In genomic region chr10:101770688-101771087, GRCm38 (mm10) we compare ENCODE assay signal across 19 mouse cellular contexts.
DNase-seq lines count a peak whose midpoint lies in the region; ATAC-seq and TF ChIP-seq lines count a peak whose summit lies in the region.
"Had no signal": no experiment of that assay in that cellular context is flagged by ENCODE, and none has a peak within 500 bp of the region (broad histone marks: within the 10 kb centered on the region; RNA-seq: fewer than 3 reads in every experiment).

No protein-coding gene starts in this region.

- H3K4me3 ChIP-seq in forebrain, embryonic 13.5 days, result no peak overlapping the region
- H3K4me3 ChIP-seq in forebrain, postnatal 0 days (ENCODE audit: low read depth, low read length), result no peak overlapping the region
- no peak overlapping the region for H3K4me3 ChIP-seq in limb, embryonic 14.5 days (replicated peaks; ENCODE audit: low read length)
- H3K4me3 ChIP-seq in limb, embryonic 10.5 days, result no peak overlapping the region
- H3K4me3 ChIP-seq: embryonic facial prominence, embryonic 15.5 days; erythroblast, embryonic 14.5 days; heart, embryonic 12.5 days; hindbrain, embryonic 10.5 days; intestine, embryonic 15.5 days had no signal

- H3K9me3 ChIP-seq in forebrain, embryonic 13.5 days (replicated peaks), result no peaks in the 10 kb centered on the region
- no peaks in the 10 kb centered on the region for H3K9me3 ChIP-seq in forebrain, postnatal 0 days (ENCODE audit: low read length)
- no peaks in the 10 kb centered on the region for H3K9me3 ChIP-seq in limb, embryonic 14.5 days (ENCODE audit: control insufficient read depth, low read length)
- H3K9me3 ChIP-seq in limb, embryonic 10.5 days (replicated peaks), result no peaks in the 10 kb centered on the region
- H3K9me3 ChIP-seq: embryonic facial prominence, embryonic 15.5 days; heart, embryonic 12.5 days; hindbrain, embryonic 10.5 days; intestine, embryonic 15.5 days had no signal

- H3K36me3 ChIP-seq in forebrain, embryonic 13.5 days (ENCODE audit: poor library complexity, severe bottlenecking), result no peaks in the 10 kb centered on the region
- no peaks in the 10 kb centered on the region for H3K36me3 ChIP-seq in forebrain, postnatal 0 days (ENCODE audit: insufficient read depth)
- no peaks in the 10 kb centered on the region for H3K36me3 ChIP-seq in limb, embryonic 14.5 days (ENCODE audit: control insufficient read depth, insufficient read depth, low read length)
- H3K36me3 ChIP-seq in limb, embryonic 10.5 days, result no peaks in the 10 kb centered on the region
- H3K36me3 ChIP-seq: embryonic facial prominence, embryonic 15.5 days; heart, embryonic 12.5 days; hindbrain, embryonic 10.5 days; intestine, embryonic 15.5 days had no signal

- ATAC-seq in forebrain, embryonic 13.5 days, result peak; percentile 57; the same call in 1 of the 2 replicates
- ATAC-seq in forebrain, postnatal 0 days, result no peak
- no peak for ATAC-seq in limb, embryonic 14.5 days (ENCODE audit: low FRiP score, low read depth)
- ATAC-seq: intestine, embryonic 15.5 days had no signal

- no peaks in the 10 kb centered on the region for H3K4me1 ChIP-seq in forebrain, embryonic 13.5 days
- H3K4me1 ChIP-seq in forebrain, postnatal 0 days (ENCODE audit: insufficient read depth), result no peaks in the 10 kb centered on the region
- no peaks in the 10 kb centered on the region for H3K4me1 ChIP-seq in limb, embryonic 14.5 days (ENCODE audit: control insufficient read depth, insufficient read depth, low read length)
- no peaks in the 10 kb centered on the region for H3K4me1 ChIP-seq in limb, embryonic 10.5 days
- H3K4me1 ChIP-seq: embryonic facial prominence, embryonic 15.5 days; heart, embryonic 12.5 days; hindbrain, embryonic 10.5 days; intestine, embryonic 15.5 days had no signal

- H3K4me2 ChIP-seq in forebrain, embryonic 13.5 days, result no peak overlapping the region
- H3K4me2 ChIP-seq in forebrain, postnatal 0 days (ENCODE audit: low read depth), result no peak overlapping the region
- H3K4me2 ChIP-seq in limb, embryonic 14.5 days (replicated peaks; ENCODE audit: low read depth, low read length, severe bottlenecking), result no peak overlapping the region
- H3K4me2 ChIP-seq: embryonic facial prominence, embryonic 15.5 days; heart, embryonic 12.5 days; hindbrain, embryonic 14.5 days; intestine, embryonic 15.5 days had no signal

- no peak for DNase-seq in forebrain, postnatal 0 days
- DNase-seq in limb, embryonic 14.5 days (ENCODE audit: low spot score), result peak; percentile 5
- DNase-seq in limb, embryonic 10.5 days (ENCODE audit: low spot score), result no peak
- DNase-seq in brain, adult 2 months (ENCODE audit: low read depth, low spot score), result peak; percentile 27
- DNase-seq in gonadal fat pad, adult 2 months (ENCODE audit: low read depth), result peak; percentile 14
- no peak for DNase-seq in gastrocnemius, postnatal 10 days
- DNase-seq in right cerebral cortex, postnatal 4 days, result no peak
- DNase-seq: adrenal gland, postnatal 25 days; cerebellum, adult 11-12 months; cerebellum, adult 9-10 months; embryo, embryonic 11 days; kidney, adult 18-20 months had no signal

- no peak for TF ChIP-seq CTCF in forebrain, postnatal 0 days (IDR thresholded peaks at IDR 0.05; ENCODE audit: low read depth)

- WGBS in forebrain, embryonic 13.5 days, result 71% methylated on average over 1 of the region's 1 CpGs
- 33% methylated on average over 1 of the region's 1 CpGs for WGBS in forebrain, postnatal 0 days
- 48% methylated on average over 1 of the region's 1 CpGs for WGBS in limb, embryonic 14.5 days
- WGBS in limb, embryonic 10.5 days, result 55% methylated on average over 1 of the region's 1 CpGs

- no peaks in the 10 kb centered on the region for H3K27me3 ChIP-seq in forebrain, embryonic 13.5 days
- H3K27me3 ChIP-seq in forebrain, postnatal 0 days (ENCODE audit: insufficient read depth, low read length), result no peaks in the 10 kb centered on the region
- H3K27me3 ChIP-seq in limb, embryonic 14.5 days (ENCODE audit: control insufficient read depth, insufficient read depth, low read length), result no peaks in the 10 kb centered on the region
- no peaks in the 10 kb centered on the region for H3K27me3 ChIP-seq in limb, embryonic 10.5 days (ENCODE audit: low read depth, poor library complexity, severe bottlenecking)
- H3K27me3 ChIP-seq: embryonic facial prominence, embryonic 15.5 days; heart, embryonic 12.5 days; intestine, embryonic 15.5 days had no signal

- TF ChIP-seq POLR2A in limb, embryonic 14.5 days (IDR thresholded peaks at IDR 0.05; ENCODE audit: borderline replicate concordance, extremely low read depth, insufficient read depth, insufficient read length), result no peak

- no peak overlapping the region for H3K27ac ChIP-seq in forebrain, embryonic 13.5 days
- H3K27ac ChIP-seq in forebrain, postnatal 0 days (ENCODE audit: low read depth, low read length), result no peak overlapping the region
- H3K27ac ChIP-seq in limb, embryonic 14.5 days (replicated peaks; ENCODE audit: low read depth, low read length), result no peak overlapping the region
- H3K27ac ChIP-seq in limb, embryonic 10.5 days, result no peak overlapping the region
- H3K27ac ChIP-seq: embryonic facial prominence, embryonic 15.5 days; hindbrain, embryonic 10.5 days; hindbrain, embryonic 14.5 days; intestine, embryonic 15.5 days had no signal

- no peak overlapping the region for H3K9ac ChIP-seq in forebrain, embryonic 13.5 days
- H3K9ac ChIP-seq in forebrain, postnatal 0 days, result no peak overlapping the region
- no peak overlapping the region for H3K9ac ChIP-seq in limb, embryonic 14.5 days (ENCODE audit: low read depth, low read length, severe bottlenecking)
- H3K9ac ChIP-seq: embryonic facial prominence, embryonic 15.5 days; heart, embryonic 12.5 days; hindbrain, embryonic 14.5 days; intestine, embryonic 15.5 days had no signal

Comparison
In these comparisons a context has a peak if more than half of its experiments do, and no peak if none do; other contexts are left out.
1. DNase-seq: peak in limb, embryonic 14.5 days (single experiment), brain, adult 2 months (single experiment) and gonadal fat pad, adult 2 months (single experiment); none in forebrain, postnatal 0 days (single experiment), limb, embryonic 10.5 days (single experiment), gastrocnemius, postnatal 10 days (single experiment) and right cerebral cortex, postnatal 4 days (single experiment).